Mouse (Mus musculus): ENCODE data around the gene Slfn14.
"Not testable (repeated sequence)": the region's sequence is repeated elsewhere in the genome, so short reads cannot be mapped to it uniquely, and the experiment has no call there.

Gene Slfn14

GRCm38 (mm10) chr11:83282084-83282483, 4.4 kb downstream of the Slfn14 start:
- peak; percentile 75 for DNase-seq

DNA sequence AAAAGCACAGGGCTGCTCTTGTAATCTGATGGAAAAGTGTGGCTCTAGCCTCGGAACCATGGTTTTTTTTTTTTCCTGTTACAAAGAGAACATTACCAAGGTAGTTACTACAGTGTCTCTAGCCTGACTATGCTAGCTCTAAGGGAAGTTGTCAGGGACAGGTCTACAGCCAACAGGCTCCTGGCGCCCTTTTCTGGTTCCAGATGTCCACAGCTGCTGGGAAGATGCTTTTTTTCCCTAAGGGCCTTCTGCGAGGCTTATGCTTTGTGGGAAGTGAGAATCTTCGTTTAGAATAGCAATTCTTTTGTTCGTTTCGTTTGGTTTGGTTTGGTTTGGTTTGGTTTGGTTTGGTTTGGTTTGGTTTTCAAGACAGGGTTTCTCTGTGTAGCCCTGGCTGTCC, 6.8 kb downstream of the Slfn14 start:
- peak; percentile 96 for DNase-seq

DNA sequence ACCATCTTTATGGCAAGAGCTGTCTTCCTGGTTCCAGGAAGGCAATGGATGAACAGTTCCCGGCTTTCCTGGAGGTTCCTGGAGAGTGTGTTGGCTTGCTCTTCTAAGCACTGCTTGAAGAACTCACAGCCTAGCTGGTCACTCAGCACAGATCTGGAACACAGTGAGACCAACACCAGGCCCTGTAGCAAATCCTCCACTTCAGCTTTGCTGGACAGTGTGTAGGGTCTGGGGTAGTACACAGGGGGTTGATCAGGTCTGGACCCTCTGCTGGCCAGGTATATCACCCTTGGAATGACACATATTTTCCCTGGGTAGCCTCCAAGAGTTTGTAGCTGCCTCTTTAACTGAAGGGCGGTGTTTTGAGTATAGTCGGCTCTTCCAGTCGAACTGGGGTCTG, 7.5 kb downstream of the Slfn14 start:
- peak; percentile 85 for DNase-seq

GRCm38 (mm10) chr11:83276251-83276650, 10.3 kb downstream of the Slfn14 start:
- peak; percentile 85 for DNase-seq

DNA sequence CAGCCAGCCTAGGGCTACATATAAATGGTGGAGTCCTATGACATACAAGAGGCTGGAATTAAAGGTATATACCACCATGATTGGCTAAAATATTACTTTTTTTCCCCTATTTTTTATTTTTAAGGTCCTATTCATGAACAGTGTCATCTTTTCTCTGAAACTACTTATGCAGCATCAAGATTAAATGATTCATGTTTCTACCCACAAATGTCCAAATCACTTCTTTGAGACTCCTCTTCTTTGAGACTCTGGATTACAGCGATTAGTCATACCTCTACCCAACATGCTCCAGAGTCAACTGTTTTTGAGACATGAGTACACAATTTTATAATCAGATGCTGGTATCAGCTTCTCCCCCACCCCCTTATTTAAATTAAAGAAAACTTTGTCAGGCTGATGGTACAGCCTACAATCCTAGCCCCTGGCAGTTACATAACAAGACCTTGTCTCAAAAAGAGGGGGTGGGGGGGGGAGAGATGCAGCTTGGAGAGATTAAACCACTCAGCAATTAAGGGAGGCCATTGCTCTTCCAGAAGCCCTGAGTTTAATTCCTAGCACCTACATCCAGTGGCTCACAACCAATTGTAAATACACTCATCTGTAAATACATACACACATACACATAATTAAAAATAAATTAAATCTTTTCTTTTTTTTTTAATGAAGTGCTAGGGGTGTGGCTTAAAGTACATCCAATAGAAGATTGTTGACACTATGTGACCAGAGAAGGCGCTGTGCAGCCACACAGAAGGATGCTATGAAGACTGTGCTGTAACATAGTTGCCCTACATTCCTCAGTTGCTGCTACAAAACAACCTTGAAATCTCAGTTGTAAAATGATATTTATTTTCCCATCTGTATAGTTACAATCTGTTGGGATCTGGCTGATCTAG, 14.3 kb downstream of the Slfn14 start:
- DNase-seq, result no peak

DNA sequence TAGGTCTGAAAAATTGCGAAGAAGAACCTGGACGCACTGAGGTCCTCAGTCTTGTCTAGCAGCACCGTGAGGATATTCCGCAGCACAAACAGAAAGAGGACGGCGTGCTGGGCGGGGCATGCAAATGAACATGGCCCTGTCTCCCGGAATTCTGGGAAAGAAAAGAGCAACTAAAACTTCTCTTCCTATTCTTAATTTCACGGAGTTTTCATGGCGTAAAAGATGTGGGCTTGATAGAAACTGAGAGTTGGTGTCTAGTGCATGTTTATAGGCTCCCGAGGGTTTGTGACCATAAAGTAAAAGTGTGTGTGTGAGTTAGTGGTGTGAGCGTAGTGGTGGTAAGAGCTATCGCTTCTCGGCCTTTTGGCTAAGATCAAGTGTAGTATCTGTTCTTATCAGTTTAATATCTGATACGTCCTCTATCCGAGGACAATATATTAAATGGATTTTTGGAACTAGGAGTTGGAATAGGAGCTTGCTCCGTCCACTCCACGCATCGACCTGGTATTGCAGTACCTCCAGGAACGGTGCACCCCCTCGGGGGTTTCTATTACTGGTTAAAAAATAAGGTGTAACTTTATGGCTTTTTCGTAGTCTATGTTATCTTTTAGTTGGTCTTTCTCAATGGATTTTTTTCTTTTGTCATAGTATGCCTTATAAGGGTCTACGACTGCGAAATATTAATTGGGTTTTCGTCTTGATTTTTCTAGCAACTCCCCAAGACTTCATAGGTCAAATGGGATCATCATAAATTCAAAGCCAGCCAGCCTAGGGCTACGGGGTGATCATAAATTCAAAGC, 15.2 kb downstream of the Slfn14 start:
- peak; percentile 98 for DNase-seq

GRCm38 (mm10) chr11:83270842-83271150, 15.7 kb downstream of the Slfn14 start:
- no peak for DNase-seq

DNA sequence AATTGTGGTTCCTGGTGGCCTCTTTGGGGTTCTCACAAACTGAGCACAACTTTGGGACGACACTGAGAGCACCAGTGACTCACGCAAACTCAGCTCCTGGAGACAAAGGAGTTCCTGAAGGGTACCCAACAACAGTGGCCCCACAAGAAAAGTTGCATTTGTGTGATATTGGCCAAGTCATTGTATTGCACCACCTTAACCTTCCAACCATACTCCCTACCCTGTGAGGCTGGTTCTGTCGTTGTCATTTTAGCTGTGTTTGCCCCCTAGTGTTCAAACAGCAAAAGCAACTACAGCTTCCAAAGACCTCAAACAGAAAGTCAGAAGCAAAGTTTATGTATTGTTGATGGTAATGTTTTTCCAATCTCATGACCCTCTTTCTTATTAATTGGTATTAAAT, 23.4 kb downstream of the Slfn14 start:
- DNase-seq, result no peak

- DNase-seq, result no peak
These were observed 23.9 kb downstream of the Slfn14 start for GRCm38 (mm10) chr11:83262673-83263072.

- not testable (repeated sequence) for DNase-seq
These were observed 29.3 kb downstream of the Slfn14 start for GRCm38 (mm10) chr11:83257211-83257610.

- DNase-seq, result no peak
These were observed 46.7 kb downstream of the Slfn14 start for GRCm38 (mm10) chr11:83239811-83240210.

DNA sequence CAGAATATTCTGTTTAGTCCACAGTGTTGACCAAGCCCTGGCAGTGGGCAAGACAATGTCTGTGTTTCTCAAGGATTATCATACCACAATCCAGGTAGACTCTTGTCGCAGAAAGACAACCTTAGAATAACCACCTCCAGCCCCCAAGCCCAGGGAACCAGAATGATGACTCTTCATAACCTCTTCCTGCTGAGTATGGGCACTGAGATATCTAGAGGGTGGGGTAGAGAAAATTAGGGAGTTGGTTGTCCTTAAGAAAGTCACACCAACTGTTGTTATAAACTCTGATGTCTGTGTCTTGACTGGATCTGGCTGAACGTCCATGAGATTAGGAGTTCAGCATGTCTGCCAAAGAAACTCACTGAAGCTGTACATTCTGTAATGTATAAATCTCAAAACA, 48.1 kb downstream of the Slfn14 start:
- no peak for DNase-seq

- peak; percentile 41 for DNase-seq
These were observed 49.1 kb downstream of the Slfn14 start for GRCm38 (mm10) chr11:83237390-83237789.

DNA sequence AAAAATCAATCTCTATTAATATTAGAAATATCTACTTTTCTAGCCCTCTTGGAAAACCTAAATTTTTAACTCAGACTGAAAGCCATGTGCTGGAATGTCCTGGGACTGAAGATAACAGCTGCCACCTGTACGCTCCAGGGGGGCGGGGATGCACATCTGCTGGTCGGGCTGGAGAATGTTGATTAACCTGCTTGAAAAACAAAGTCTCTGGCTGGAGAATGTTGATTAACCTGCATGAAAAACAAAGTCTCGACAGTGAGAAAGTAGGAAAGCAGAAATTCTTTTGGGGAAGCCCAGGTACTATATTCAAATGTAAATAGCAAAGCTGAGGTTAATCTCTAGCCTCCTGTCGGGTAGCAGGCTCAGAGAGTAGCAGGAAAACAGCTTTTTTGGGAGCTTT, 52.9 kb downstream of the Slfn14 start:
- not testable (repeated sequence) for DNase-seq

GRCm38 (mm10) chr11:83230966-83231365, 55.6 kb downstream of the Slfn14 start:
- peak; percentile 81 for DNase-seq

DNA sequence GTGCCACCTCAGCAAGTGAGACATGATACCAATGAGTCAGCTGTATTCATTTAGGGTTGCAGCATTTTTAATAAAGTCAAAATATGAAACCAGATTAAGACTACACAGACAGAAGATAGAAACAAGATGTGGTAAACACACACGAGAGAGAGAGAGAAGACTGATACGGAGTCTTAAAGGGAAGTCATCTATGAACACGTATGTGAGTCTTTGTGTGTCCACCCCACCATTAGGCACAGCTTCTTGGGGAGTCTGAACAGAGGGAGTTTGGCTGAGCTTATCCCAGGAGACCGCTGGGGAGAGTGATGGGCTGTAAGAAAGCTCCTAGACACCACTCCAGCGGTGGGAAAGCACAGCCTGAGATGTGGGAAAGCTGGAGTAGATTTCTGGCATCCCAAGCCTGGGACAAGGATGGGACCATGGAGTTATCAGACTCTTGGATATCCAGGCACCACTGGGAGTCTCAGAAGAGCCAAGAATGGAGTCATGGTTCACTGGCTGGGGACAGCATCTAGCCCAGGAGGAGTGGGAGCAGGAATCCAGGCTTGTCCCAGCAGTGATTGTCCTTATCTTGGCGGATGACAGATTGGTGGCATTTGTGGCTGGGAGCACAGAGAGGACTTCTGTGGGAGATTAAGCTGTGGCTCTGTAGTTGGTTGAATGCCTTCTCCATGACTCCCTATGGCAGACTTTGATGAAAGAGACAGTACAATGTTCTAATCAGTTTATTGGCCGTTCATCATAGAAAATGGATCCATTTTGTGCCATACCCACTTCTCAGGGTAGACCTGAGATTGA, 58.4 kb downstream of the Slfn14 start:
- DNase-seq, result peak; percentile 79

DNA sequence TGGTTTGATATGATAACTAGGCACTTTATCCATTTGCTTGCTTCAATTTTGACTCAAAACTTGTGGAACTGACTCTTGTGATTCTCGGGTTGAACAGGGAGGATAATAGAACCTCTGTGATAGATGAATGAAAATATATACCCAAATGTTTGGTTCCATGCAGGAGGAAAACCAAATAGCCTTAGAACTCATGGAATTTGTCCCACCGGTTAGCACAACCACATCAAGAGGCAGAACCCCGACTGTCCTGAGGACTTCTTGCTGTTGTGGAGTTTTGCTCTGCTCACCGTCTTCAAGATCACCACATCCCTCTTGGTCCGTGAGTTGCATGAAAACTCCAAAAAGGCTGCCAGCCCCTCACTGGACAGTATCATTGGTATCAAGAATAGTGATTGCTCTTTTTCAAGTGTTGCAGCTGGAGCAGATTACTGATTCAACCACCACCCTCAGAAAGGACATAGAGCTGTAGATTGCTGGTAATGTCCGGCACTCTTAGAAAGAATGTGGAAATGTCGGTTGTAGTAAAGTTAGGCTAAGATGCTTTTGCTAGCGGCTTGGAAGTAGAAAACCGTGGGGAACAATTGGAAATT, 61.1 kb downstream of the Slfn14 start:
- no peak for DNase-seq

Measured in heart, adult 11 months (tissue).